Mouse (Mus musculus) Muller cell, postnatal 12 days (primary cell): ENCODE data around the gene Ccdc73.

Experiments used
- DNase-seq: peaks from one replicate; pipeline ENCODE4 v3.0.0-alpha.2; 2015; ENCODE audit errors: inconsistent ontology term

Gene Ccdc73

DNA sequence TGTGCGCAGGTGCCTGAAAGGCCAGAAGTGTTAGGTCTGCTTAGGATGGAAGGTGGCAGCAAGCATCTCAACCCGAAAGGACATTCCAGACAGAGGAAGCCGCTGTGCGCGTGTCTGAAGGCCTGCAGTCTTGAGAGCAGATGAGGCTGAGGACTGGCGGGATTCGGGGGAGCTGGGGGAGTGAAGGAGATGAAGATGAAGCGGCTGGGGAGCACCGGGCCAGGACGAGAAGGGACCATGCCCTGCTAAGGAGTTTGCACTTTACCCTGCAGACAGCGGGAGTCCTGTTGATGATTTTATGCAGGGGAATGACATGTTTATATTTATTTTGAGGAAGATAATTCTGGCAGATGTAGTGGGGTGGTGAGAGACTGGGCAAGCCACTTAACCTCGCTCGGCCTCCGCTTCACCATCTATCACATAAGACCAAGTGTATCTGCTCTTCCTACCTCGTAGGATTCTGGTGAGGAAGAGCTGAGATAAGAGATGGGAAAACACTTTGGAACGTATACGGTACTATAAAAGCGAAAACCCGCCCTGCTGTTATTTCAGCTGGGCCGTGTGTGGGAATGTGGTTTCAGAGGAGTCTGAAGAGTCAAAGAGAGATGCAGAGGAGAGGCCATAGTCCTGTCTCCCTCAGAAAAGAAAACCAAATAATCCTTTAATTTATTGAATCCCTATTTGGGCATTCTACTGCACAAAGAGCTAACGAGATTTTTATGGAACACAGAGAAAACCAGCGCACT lies 159.5 kb downstream of the Ccdc73 start:
- DNase-seq: no peak

DNA sequence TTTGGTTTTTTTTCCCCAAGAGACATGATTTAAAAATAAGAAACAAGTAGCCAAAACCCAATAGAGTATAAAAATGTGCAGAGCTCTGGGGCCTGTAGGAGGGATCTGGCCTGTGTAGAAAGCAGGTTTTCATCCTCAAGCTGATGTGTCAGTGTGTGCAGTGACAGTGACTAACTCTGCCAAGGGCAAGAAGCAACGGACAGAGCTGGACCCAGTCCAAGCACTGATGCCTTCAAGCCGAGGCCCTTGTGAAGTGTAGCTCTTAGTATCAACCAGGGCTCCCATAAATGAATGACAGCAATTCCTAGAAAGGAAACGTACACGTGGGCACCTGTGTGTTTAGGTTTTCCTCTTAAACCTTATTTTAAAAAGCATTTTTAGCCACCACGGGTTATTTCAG lies 161.2 kb downstream of the Ccdc73 start:
- no peak for DNase-seq

DNA sequence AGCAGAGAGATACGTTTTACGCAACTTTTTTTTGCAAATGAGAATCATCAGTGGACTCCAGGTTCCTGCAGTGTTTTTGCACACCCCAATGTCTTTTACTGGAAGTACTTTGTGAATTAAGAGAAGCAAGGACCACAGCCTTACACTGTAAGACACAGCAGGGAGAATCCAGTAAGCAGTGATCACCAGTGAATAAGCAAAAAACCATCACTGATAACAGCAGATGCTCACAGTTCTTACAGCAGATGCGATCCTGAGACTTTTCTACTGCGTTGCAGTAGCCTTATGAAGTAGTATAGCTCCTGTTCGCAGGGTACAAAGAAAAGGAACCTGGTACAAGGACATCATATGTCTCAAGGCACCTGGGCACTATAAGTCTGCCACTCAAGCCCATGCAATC lies 162.9 kb downstream of the Ccdc73 start:
- DNase-seq: no peak

DNA sequence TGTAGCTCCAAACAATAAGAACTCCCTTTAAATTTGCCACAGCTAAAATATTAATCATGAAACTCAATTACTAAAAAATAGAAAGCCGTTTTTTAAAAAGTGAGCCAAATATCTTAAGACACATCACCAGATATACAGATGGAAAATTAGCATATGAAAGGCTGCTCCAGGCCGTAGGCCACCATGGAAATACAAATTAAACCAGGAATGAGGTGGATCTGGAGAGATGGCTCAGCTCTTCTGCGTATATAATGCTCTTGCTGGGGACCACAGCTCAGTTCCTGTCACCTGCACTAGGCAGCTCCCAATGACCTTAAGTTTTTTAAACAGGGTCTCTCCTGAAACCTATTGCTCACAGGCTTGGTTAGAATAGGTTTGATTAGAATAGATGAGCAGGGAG lies 166.5 kb downstream of the Ccdc73 start:
- DNase-seq: no peak

DNA sequence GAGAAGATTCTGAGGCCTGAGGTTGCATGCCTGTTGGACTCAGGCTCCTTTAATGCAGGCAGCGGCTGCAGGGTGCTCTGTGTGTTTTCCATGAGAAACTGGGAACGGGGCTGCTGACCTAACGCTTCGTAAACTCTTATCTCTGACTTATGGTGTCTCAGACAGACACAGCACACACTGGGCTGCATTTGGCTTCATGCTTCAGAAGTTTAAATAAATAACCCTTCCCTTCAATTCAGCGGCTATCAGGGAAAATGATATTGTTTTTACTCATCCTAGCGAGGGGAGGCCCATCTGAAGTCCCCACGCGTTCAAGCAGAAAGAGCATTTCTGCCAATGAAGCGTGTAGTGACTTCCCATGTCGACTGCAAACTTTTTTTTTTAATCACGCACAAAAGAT lies 168.4 kb downstream of the Ccdc73 start:
- peak; percentile 51 for DNase-seq

DNA sequence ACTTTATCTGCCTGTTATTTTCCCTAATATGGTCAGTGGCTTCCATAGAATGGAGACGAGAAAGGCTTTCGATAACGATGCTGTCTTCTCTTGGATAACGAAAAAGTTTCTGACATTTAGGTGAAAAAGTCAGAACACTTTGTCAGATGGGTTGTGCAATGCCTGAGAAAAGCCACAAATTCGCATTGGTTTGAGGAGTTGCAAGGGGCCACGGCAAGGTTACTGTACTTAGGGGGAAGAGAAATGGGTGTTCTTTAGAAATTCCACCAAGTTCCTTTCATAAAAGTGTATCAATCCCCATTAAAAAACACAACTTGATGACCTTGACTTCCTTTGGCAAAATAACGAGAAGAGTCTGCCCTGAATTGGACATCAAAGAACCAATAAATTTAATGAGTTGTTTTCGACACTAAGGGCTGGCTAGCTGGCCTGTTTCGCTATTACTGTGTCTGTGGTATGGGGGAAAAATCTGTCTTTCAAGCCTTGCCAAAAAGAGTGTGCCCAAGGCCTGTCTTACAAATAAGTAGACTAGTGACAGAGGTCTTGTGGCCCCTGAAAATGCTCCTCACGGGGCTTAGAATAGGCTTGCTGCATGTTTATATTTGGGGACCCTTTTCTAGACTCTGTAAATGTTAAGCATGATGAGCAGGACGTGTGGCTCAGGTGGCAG lies 168.9 kb downstream of the Ccdc73 start:
- DNase-seq: peak; percentile 52

DNA sequence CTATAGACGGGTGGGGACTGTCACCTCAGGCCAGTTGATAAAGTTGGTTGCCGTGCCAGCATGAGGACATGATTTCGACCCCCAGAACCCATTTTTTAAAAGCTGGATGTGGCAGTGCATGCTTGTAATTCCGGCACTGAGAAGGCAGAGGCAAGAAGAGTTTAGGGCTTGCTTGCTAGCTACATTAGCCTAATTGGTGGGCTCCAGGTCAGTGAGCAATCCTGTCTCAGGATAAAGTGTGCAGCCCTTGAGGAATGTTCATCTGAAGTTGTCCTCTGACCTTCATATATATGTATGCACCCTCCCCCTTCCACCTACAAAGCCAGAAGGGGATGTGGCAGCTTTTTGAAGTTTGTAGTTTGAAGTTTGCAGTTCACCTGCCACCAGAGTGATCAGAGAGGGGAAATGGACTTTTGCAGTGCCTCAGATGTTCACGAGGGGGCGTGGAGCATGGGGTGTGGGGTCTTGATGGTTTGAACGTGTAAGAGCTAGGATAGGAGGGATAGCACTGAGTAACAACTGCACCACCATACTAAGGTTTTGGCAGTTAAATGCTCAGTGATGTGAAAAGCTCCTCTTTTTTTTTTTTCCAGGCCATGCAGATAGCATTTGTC lies 170.5 kb downstream of the Ccdc73 start:
- no peak for DNase-seq

DNA sequence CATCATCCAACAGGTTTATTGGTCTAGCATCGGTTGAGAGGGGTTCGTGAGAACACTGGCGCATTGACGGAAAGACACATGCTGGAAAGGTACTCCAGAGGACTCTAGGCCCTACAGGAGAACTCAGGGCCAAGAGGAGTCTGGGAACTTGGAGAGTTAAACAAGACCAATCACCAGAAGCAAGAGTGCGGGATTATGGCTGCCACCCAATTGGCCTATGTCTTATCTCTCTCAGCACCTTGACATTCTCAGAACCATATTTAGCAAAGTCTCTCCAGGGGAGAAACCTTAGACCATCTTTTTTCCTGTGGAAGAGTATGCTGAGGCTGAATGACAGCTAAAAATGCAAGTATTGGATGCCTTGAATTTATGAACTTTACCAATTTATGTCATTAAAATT lies 171.3 kb downstream of the Ccdc73 start:
- no peak for DNase-seq

DNA sequence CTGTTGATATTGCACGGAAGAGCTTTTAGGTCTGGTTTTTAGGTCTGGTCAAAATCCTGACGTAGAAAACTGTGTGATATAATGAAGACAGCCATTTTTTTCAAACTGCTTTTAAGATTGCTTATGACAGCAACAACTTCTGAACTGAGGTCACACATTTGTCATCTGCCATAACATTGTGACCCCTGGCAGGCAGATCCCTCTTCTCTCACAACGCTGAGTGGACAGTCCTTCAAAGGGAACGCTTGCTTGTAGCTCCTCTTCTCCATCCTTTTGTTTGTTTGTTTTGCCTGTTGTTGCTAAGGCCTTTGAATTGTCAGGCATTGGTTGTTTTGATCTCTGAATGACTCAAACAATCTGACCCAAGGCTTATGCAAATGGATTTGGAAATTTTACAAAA lies 173.3 kb downstream of the Ccdc73 start:
- peak; percentile 55 for DNase-seq

DNA sequence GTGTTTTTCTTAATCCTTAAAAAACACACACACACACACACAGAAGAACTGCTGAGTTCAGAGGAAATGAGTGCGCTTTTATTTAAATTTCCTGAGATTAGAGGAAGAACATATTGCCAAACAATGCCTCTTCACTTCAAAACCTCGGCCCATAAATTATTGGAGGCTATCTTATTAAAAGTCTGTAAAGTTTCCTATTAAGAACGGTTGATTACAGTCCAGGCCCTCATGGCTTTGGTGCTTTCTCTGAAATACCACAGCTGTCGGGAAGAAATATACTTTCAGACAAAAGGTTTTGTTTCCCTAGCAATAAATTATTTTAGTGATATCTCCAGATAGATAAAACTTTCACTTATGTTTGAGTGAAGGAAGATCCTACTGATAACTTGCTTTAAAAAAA lies 175.5 kb downstream of the Ccdc73 start:
- no peak for DNase-seq

DNA sequence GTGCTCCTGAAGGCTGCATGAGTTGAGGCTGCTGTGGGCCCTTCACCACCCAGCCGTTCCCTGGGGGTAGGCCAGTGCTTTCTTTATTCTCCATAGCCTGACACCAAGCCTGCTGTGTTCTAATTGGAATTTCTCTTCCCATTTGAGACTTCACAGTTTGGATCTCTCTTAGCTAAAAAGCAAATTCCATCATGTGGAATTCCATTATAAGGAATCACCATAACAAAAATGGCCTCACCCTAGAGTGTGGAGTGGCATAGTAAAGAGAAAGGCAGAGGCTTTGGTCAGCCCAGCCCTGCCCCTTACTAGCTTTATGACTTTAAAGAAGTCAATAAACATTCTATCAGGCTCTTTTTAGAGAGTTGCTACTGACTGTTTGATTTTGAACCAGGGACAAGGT lies 180.7 kb downstream of the Ccdc73 start:
- peak; percentile 36 for DNase-seq

DNA sequence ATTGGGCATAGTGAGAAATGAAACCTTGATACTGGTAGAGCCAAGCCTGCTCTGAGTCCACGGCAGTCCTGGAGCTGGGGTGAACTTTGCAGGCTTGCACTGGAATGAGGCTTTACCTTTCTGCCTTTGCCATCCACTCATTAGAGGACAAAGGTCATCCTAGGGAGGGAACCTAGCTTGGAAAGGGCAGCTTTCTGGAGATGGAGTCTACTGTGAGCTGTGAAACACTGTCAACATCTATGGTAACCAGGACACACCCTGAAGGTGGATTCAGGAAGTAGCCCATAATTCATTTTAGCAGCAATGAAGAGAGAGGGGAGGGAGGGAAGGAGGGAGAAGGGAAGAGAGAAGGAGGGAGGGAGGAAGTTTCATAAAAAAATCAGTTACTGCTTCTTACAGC lies 187.9 kb downstream of the Ccdc73 start:
- no peak for DNase-seq

DNA sequence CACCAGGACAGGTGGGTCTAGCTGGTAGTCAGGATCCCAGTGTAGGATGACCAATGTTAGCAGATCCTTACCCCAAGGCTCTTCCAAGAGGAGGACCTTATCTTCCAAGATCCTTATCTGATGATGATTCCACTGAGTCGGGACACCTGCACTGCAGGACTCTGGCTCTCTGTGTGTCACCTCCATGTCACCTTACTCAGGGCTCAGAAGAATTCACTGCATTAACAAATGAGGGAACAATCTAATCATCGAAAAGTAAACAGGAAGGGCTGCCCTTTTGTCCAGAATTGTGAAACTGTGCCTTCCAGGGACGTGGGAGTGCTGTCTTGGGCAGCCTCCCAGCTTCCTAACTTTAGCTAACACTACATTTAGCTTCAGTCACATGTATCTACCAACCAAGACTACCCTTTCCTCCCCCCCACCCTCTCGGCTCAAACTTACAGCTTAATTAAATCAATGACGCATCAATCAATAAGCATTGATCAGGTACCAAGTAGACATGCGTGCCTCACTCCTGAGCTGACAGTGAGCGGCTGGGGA lies 191.0 kb downstream of the Ccdc73 start:
- no peak for DNase-seq

DNA sequence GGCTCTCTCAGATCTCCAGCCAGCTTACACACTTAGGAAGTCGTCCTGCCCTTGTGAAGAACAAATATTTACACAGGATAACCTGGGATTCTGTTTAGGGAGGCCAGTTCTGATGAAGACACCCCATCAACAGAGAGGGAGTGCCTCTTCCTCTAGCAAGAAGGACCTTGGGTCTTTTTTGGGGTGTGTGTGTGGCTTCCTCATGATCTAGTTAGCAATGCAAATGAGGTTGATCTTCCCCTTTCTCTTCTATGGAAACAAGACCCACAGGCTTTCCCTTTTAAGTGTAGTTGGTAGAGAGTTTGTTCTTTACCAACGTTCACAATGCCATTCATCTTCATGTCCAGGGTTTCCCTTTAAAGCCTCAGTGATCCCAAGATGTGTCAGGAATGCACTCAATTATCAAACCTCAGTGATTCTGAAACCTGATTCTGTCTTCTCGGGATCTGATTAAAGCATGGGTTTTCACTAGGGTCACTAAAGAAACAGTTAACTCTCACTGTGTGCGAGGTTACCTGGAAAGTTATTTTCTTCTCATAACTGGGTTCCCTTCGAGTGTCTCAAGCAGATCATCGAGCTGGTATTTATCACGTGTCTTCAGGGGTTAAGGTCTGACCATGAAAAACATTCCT lies 195.3 kb downstream of the Ccdc73 start:
- DNase-seq: peak; percentile 47
